Mouse (Mus musculus) gastrocnemius, adult 8-10 months (tissue): ENCODE results near the gene Arl6ip5. TPM values are rescaled to one million over a fixed set of nuclear protein-coding genes. Genes with fewer than 3 reads are reported as not detected.

ENCODE experiments used
- DNase-seq, 2 experiments: peaks; one replicate each; pipeline ENCODE4 v3.0.0; 2022; ENCODE audit warnings: low spot score in 2 of 2
- total RNA-seq, 4 experiments: library from RNA; stranded (reverse); gene quantifications; 2 replicates each; pipeline ENCODE4 v1.2.4; 2022

The Arl6ip5 gene
- total RNA-seq, 4 experiments from 2014 or later, result 135 to 157 (median 140) TPM

GRCm38 (mm10) chr6:97269596-97269995, 59.1 kb downstream of the Arl6ip5 start:
- no peak for DNase-seq

GRCm38 (mm10) chr6:97272349-97272748, 61.9 kb downstream of the Arl6ip5 start:
- no peak for DNase-seq

GRCm38 (mm10) chr6:97273058-97273710, 62.7 kb downstream of the Arl6ip5 start:
- no peak for DNase-seq

DNA sequence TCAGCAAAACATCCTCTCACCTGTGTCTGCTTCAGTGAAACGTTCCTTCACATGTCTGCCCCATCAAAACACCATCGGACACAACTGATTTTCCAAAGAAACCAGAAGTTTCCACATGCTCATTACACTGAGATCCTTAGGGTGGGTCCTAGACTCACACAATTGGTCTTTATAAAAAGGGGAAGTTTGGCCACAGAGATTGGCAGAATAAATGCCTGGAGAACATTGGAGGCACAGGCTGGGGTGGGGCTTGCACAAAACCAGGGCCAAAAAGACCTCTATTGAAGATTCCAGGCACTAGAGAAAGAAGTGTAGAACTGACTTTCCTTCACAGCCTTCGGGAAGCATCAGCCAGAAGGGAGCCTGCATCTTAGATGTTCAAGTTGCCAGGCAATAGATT, 63.3 kb downstream of the Arl6ip5 start:
- DNase-seq, result no peak

DNA sequence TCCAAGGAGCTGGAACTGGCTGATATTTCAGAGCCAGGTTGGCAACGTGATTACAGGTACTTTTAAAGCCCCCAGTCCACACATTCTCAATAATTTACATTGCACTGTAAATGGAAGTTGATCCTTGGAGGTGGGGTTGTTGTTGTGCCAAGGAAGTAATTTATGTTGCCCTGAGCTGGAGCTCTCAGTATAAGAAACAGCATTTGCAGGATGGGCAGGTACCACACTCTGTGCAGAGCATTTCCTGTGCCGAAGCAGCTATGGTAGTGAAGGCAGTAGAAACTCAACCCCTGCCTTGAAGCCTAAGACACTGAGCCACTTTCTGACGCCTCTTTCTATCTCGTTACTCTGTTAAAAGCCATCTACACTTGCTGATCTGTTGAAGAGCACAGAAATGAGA, 65.3 kb downstream of the Arl6ip5 start:
- DNase-seq, result no peak

- DNase-seq, result peak in 1 of 2 experiments; percentile 40
Measured at GRCm38 (mm10) chr6:97276366-97276765, 65.9 kb downstream of the Arl6ip5 start.

GRCm38 (mm10) chr6:97276890-97277497, 66.5 kb downstream of the Arl6ip5 start:
- no peak for DNase-seq

DNA sequence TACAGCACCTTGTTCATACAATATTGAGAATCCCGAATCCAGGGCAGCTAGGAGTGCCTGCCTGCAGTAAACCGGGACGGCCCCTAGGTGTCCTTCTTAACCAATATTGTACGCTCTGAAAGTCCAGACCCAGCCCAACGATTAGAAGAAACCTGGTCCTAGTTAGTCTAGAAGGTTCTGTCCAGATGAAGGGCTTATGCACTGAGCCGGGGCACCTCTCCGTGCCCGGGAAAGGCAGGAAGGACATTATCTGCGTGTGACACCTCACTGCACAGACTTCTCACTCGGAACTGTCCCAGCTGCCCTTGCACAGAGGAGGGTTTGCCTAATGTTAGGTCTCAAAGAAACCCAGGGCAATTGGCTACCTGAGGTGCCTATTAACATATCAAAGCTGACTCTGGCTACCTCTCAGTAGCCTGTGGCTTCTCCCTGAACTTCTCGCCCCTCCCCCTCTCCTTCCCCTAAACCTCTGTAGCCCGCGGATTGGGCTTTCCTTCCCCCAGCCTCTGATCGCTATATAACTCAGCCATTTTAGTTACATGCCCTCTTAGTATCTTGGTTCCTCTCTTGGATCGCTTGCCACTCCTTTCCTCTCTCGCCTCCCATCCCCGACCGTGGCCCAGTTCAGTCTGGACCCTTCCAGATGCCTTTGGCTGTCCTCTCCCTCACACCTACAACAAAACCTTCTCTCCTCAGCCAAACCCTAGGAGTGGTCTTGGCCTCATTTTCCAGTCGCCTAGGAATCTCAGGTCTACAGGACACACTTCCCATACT, 67.7 kb downstream of the Arl6ip5 start:
- DNase-seq, result peak; percentile 66 to 71

DNA sequence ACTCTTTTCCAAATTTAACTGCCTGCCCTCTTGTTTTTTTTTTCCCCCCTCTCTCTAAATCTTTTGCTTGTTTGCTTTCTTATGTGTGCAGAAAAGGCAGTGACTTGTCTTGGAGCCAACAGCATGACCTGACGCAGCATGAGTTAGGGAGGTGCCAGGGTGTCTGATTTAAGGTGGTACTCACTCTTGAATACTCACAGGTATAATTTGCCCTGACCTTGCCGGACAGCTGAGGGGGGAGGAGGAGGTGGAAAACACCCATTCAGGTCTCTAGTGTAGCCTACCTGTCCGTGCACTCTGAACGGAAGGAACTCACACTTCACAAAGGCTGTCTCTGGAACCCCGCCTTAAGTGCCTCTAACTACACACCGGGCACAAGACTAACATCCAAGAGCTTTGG, 68.4 kb downstream of the Arl6ip5 start:
- DNase-seq, result no peak

Other genes with a start within 250 kb of the Arl6ip5 start
- under 1 TPM; 0.13 to 0.46 (median 0.27) TPM for gene Fam19a4, start 150.3 kb upstream of the Arl6ip5 start, total RNA-seq
- gene Eogt, start 61.5 kb upstream of the Arl6ip5 start, total RNA-seq, result 1 to 10 TPM; 3.4 to 4.4 (median 3.8) TPM
- gene Tmf1, start 31.6 kb upstream of the Arl6ip5 start, total RNA-seq, result 10 to 100 TPM; 51.1 to 58.5 (median 55.7) TPM
- 10 to 100 TPM; 33.7 to 36.2 (median 33.7) TPM for gene Uba3, start 5.0 kb upstream of the Arl6ip5 start, total RNA-seq
- 10 to 100 TPM; 77.8 to 95.8 (median 86.4) TPM for gene Lmod3, start 42.1 kb downstream of the Arl6ip5 start, total RNA-seq